Mouse (Mus musculus): ENCODE data around the gene Scly. TPM values are rescaled to one million over a fixed set of nuclear protein-coding genes. Genes with fewer than 3 reads are reported as not detected.

Gene Scly
- 2.6 and 3.3 TPM in 2 replicates for polyA plus RNA-seq (2012)

DNA sequence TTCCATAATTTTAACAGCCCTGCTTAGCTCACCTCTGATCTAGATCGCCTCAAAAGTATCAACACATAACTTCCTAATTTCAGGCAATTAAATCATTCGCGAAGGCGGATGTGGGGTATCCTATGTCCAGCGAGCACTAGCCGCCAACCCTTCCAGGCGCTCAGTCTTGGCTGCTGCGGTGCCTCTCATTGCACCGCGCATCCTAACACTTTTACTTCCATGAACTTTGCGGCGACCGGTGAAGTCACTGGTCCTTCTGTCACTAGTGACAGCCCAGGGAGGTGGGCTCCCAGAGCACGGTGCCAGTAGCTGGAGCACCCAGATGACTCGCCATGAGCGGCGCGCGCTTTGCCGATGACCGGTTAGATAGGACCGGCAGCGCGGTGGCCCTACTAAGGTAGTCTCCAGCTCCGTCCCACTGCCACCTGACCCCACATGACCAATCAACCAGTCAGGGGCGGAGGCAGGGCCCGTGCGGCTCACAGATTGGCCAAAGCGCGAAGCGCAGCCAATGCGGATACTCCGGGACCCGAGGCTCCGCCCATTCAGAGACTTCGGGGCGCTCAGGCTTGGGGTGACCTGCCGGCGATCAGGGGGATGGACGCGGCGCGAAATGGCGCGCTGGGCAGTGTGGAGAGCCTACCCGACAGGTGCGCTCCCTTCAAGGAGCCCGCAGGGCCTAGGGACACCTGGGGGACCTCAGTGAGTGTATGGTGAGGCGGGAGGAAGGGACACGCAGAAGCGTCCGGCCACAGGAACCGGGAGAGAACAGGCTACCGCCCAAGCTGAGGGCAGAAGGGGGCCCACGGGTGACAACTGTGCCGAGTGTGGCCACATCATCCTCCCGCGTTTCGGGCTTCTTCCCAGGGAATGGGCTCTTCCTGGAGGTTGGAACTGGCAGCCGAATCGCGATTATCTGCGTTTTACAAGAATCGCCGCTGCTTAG lies at the start of gene Scly:
Scly (plus strand) TSS at position 540 of the 946 bp plus-strand sequence.
- Histone ChIP-seq H3K4me1 (ENCODE audit: control insufficient read depth) (peaks cover 49% of the 10 kb centered on the region), H3K9me3 (ENCODE audit: control insufficient read depth, low read length) (peaks cover 3% of the 10 kb centered on the region; the same call in 1 of the 2 replicates), H3K27me3 (ENCODE audit: control insufficient read depth) (no peaks in the 10 kb centered on the region), H3K36me3 (ENCODE audit: control insufficient read depth) (peaks cover 58% of the 10 kb centered on the region), H3K4me3 (replicated peaks) (peak within 1 kb of the TSS; percentile 91)
- peak; percentile 43 for TF ChIP-seq GATA1 (IDR thresholded peaks at IDR 0.05; ENCODE audit: low read length)
- TF ChIP-seq TAL1 (IDR thresholded peaks at IDR 0.05; ENCODE audit: low read length): no peak

DNA sequence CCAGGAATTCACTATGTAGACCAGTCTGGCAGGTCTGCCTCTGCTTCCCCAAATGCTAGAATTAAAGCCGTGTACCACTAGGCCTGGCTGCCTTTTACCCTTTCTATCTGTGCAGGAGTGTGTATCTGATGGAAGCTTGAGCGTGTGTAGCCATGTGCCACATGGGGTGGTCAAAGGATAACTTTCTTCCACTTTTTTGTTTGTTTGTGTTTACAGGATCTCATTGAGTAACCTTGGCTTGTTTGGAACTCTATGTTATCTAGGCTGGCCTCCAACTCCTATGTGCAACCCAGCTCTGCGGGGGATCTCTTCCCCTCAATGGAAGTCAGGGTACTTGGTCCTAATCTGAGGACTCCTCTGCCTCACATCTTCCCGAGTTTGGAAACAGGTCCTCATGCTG lies 49.2 kb upstream of the Scly start:
- Histone ChIP-seq H3K4me1 (ENCODE audit: control insufficient read depth) (peaks cover 65% of the 10 kb centered on the region), H3K9me3 (ENCODE audit: control insufficient read depth, low read length) (no peaks in the 10 kb centered on the region), H3K4me3 (replicated peaks) (peak overlapping the region; percentile 100), H3K36me3 (ENCODE audit: control insufficient read depth) (peaks cover 15% of the 10 kb centered on the region), H3K27me3 (ENCODE audit: control insufficient read depth) (no peaks in the 10 kb centered on the region)
- TF ChIP-seq GATA1 (IDR thresholded peaks at IDR 0.05; ENCODE audit: low read length): no peak
- no peak for TF ChIP-seq TAL1 (IDR thresholded peaks at IDR 0.05; ENCODE audit: low read length)

DNA sequence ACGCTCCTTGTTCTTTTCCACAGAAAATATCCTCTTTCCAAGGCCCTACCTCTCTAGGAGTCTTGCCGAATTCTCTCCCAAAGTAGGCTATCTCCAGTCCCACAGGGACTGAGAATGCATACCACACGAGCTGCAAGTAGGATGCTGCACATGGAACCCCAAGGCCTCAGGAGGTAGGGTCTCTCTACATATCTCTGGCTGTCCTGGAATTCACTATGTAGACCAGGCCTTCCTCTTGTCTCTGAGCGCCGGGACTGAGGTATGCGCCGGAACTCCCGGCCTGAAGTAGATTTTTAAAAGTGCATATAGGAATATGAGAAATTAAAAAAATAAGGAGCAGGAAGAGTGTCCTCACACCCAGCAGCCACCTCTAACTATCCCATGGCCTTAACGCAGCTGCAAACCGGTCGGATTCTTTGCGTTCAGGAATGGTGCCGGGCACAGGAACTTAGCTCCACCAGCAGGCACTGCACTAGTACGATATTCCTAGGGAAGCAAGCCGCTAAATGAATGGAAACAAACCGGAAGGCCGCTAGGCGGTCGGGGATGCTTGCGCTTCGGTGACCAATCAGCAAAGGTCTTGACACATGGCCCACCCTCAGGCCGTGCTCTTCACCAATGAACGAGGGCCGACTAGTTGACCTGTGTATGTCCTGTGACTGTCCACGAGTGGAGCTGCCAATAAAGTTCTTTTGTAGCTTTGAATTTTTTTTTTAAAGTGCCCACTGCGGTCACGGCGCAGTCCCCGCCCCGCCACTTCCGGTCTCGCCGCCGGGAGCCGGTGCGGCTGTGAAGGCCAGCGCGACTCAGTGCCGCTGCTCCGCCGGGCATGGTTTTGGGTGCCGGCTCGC lies 48.3 kb upstream of the Scly start, which contains the start of gene Ube2f:
Ube2f (plus strand) TSS at position 741 of the 851 bp plus-strand sequence.
- Histone ChIP-seq H3K27me3 (ENCODE audit: control insufficient read depth) (no peaks in the 10 kb centered on the region), H3K9me3 (ENCODE audit: control insufficient read depth, low read length) (no peaks in the 10 kb centered on the region), H3K4me1 (ENCODE audit: control insufficient read depth) (peaks cover 65% of the 10 kb centered on the region), H3K36me3 (ENCODE audit: control insufficient read depth) (peaks cover 23% of the 10 kb centered on the region), H3K4me3 (replicated peaks) (peak within 1 kb of the TSS; percentile 100)
- TF ChIP-seq TAL1 (IDR thresholded peaks at IDR 0.05; ENCODE audit: low read length): no peak
- TF ChIP-seq GATA1 (IDR thresholded peaks at IDR 0.05; ENCODE audit: low read length): no peak

GRCm38 (mm10) chr1:91250415-91251147 lies 47.6 kb upstream of the Scly start:
- no peaks in the 10 kb centered on the region for H3K27me3 ChIP-seq (ENCODE audit: control insufficient read depth)
- H3K4me3 ChIP-seq (replicated peaks): peak overlapping the region; percentile 100
- H3K4me1 ChIP-seq (ENCODE audit: control insufficient read depth): peaks cover 65% of the 10 kb centered on the region
- H3K9me3 ChIP-seq (ENCODE audit: control insufficient read depth, low read length): no peaks in the 10 kb centered on the region
- H3K36me3 ChIP-seq (ENCODE audit: control insufficient read depth): peaks cover 31% of the 10 kb centered on the region
- no peak for TF ChIP-seq TAL1 (IDR thresholded peaks at IDR 0.05; ENCODE audit: low read length)
- no peak for TF ChIP-seq GATA1 (IDR thresholded peaks at IDR 0.05; ENCODE audit: low read length)

DNA sequence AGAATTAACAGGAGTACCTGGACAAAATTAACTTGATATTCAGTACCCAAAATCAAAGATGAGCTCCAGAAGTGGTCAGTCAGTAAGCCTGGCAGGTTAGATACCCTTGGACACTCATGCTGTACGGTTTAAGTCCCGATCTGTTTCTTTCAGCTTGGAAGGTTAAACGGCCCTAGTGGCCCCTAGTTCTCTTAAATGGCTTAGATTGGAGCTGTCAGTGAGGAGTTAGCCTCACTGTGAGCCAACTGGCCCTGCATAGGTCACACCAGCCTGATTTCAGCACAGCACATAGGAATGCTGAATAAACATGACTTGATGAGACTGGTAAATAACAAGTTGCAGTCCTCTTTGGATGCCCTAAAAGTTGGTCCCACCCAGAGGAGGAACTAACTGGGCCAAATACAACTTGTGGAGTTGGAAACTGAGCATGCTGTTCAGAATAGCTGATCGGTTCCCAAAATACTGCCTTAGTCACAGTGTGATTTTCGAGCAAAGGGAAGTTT lies 46.9 kb upstream of the Scly start:
- Histone ChIP-seq H3K4me1 (ENCODE audit: control insufficient read depth) (peaks cover 59% of the 10 kb centered on the region), H3K36me3 (ENCODE audit: control insufficient read depth) (peaks cover 36% of the 10 kb centered on the region), H3K9me3 (ENCODE audit: control insufficient read depth, low read length) (no peaks in the 10 kb centered on the region), H3K27me3 (ENCODE audit: control insufficient read depth) (no peaks in the 10 kb centered on the region), H3K4me3 (replicated peaks) (peak overlapping the region; percentile 100)
- TF ChIP-seq GATA1 (IDR thresholded peaks at IDR 0.05; ENCODE audit: low read length) (no peak), TAL1 (IDR thresholded peaks at IDR 0.05; ENCODE audit: low read length) (no peak)

GRCm38 (mm10) chr1:91251927-91252326 lies 46.2 kb upstream of the Scly start:
- no peaks in the 10 kb centered on the region for H3K27me3 ChIP-seq (ENCODE audit: control insufficient read depth)
- H3K9me3 ChIP-seq (ENCODE audit: control insufficient read depth, low read length): no peaks in the 10 kb centered on the region
- no peak for TF ChIP-seq GATA1 (IDR thresholded peaks at IDR 0.05; ENCODE audit: low read length)
- no peak for TF ChIP-seq TAL1 (IDR thresholded peaks at IDR 0.05; ENCODE audit: low read length)
- peak overlapping the region; percentile 100 for H3K4me3 ChIP-seq (replicated peaks)
- H3K4me1 ChIP-seq (ENCODE audit: control insufficient read depth): peaks cover 59% of the 10 kb centered on the region
- peaks cover 43% of the 10 kb centered on the region for H3K36me3 ChIP-seq (ENCODE audit: control insufficient read depth)

DNA sequence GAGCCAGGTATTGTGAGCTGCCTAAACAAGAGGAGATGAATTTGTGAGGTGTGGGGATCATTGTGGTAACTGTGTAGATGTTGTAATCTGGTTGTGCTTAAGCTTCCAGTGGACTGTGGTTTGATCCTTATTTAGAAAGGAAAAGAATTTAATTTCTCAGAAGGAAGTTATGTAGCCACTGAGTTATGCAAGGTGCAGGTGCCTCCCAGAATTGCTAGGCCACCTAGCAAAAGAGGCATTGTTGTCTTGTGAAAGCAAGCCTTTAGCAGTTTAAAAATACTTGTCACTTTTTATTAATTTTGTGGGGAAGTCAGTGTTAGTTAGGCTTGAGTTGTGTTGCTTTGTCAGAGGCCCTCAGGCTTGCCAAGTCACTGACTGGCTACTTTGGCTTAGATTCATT lies 40.2 kb upstream of the Scly start:
- Histone ChIP-seq H3K36me3 (ENCODE audit: control insufficient read depth) (peaks cover 75% of the 10 kb centered on the region), H3K9me3 (ENCODE audit: control insufficient read depth, low read length) (no peaks in the 10 kb centered on the region), H3K27me3 (ENCODE audit: control insufficient read depth) (no peaks in the 10 kb centered on the region), H3K4me3 (replicated peaks) (no peak overlapping the region), H3K4me1 (ENCODE audit: control insufficient read depth) (peaks cover 27% of the 10 kb centered on the region)
- TF ChIP-seq GATA1 (IDR thresholded peaks at IDR 0.05; ENCODE audit: low read length) (no peak), TAL1 (IDR thresholded peaks at IDR 0.05; ENCODE audit: low read length) (no peak)

- H3K27me3 ChIP-seq (ENCODE audit: control insufficient read depth): no peaks in the 10 kb centered on the region
- H3K4me1 ChIP-seq (ENCODE audit: control insufficient read depth): peaks cover 21% of the 10 kb centered on the region
- no peaks in the 10 kb centered on the region for H3K9me3 ChIP-seq (ENCODE audit: control insufficient read depth, low read length)
- no peak for TF ChIP-seq GATA1 (IDR thresholded peaks at IDR 0.05; ENCODE audit: low read length)
- TF ChIP-seq TAL1 (IDR thresholded peaks at IDR 0.05; ENCODE audit: low read length): no peak
- no peak overlapping the region for H3K4me3 ChIP-seq (replicated peaks)
- peaks cover 74% of the 10 kb centered on the region for H3K36me3 ChIP-seq (ENCODE audit: control insufficient read depth)
Measured at GRCm38 (mm10) chr1:91259794-91260193, 38.3 kb upstream of the Scly start.

Measured in erythroblast, embryonic 14.5 days (primary cell).